Mouse (Mus musculus) liver, embryonic 14.5 days (tissue): ENCODE data around the gene Pla2g4c. TPM values are rescaled to one million over a fixed set of nuclear protein-coding genes. Genes with fewer than 3 reads are reported as not detected.

Experiments used
- ATAC-seq: fragments of 200-750 bp; cut with Nextera tagmentation; 2 replicates; pipeline ENCODE4 v1.8.0; 2017; ENCODE audit warnings: moderate number of reproducible peaks, mild to moderate bottlenecking, moderate library complexity; ENCODE audit not compliant: insufficient read depth
- DNase-seq, 3 experiments: peaks; one replicate each; pipeline ENCODE4 v3.0.0-alpha.2; 2012 to 2013; ENCODE audit warnings: low read depth in 3 of 3, low spot score in 3 of 3
- H3K27ac ChIP-seq: fragments of 300-500 bp; sonication (generic); 2 replicates; pipeline ENCODE4 v1.5.1; 2014; ENCODE audit warnings: moderate library complexity, mild to moderate bottlenecking, control low read depth, inconsistent platforms
- H3K27me3 ChIP-seq: fragments of 300-500 bp; sonication (generic); 2 replicates; pipeline ENCODE4 v1.6.1; 2014; ENCODE audit warnings: mild to moderate bottlenecking, low read length, moderate library complexity; ENCODE audit not compliant: control insufficient read depth, insufficient read depth
- H3K36me3 ChIP-seq: fragments of 300-500 bp; sonication (generic); replicated peaks from 2 replicates; pipeline ENCODE4 v1.6.1; 2014; ENCODE audit warnings: low read depth; ENCODE audit not compliant: control insufficient read depth, insufficient read depth
- H3K4me1 ChIP-seq, 2 experiments: fragments of 200-500 bp in 1 of 2; fragments of 300-500 bp in 1 of 2; sonication (generic) in 1 of 2; replicated peaks; 2 replicates each; pipeline ENCODE4 v1.6.1; 2012 to 2014; ENCODE audit warnings: antibody characterized with exemption in 1 of 2, inconsistent platforms in 1 of 2, low read length in 1 of 2; ENCODE audit not compliant: control insufficient read depth in 2 of 2, insufficient read depth in 2 of 2
- H3K4me2 ChIP-seq: fragments of 300-500 bp; sonication (generic); 2 replicates; pipeline ENCODE4 v1.6.1; 2014; ENCODE audit warnings: low read depth, mild to moderate bottlenecking, control low read depth, moderate library complexity
- H3K4me3 ChIP-seq, 2 experiments: fragments of 200-500 bp in 1 of 2; fragments of 300-500 bp in 1 of 2; sonication (generic) in 1 of 2; 2 replicates each; pipeline ENCODE4 v1.5.1; 2012 to 2014; ENCODE audit warnings: low read depth in 2 of 2, low read length in 2 of 2, mild to moderate bottlenecking in 2 of 2, control low read depth in 1 of 2, inconsistent platforms in 1 of 2, moderate library complexity in 1 of 2; ENCODE audit not compliant: insufficient read depth in 1 of 2
- H3K9ac ChIP-seq: fragments of 300-500 bp; sonication (generic); replicated peaks from 2 replicates; pipeline ENCODE4 v1.6.1; 2014; ENCODE audit warnings: mild to moderate bottlenecking, control low read depth, moderate library complexity
- H3K9me3 ChIP-seq: fragments of 300-500 bp; sonication (generic); 2 replicates; pipeline ENCODE4 v1.6.1; 2016; ENCODE audit warnings: low read length, mixed read lengths; ENCODE audit not compliant: control insufficient read depth
- CTCF ChIP-seq: IDR thresholded peaks from 2 replicates; pipeline ENCODE4 v1.5.1; 2016; ENCODE audit warnings: antibody characterized with exemption, low read depth, control low read depth
- EP300 ChIP-seq: IDR thresholded peaks from 2 replicates; pipeline ENCODE4 v1.6.1; 2016; ENCODE audit warnings: antibody characterized with exemption, low read depth
- WGBS: fragments of 180-500 bp; shearing (Covaris S2); extraction: QIAGEN DNeasy Blood & Tissue Kit; methylation state at CpG from one replicate; pipeline ENCODE4 v1.1.7; 2014; ENCODE audit not compliant: insufficient replicate concordance; 5-methylcytosine and 5-hydroxymethylcytosine counted together
- polyA plus RNA-seq, 2 experiments: library from polyadenylated mRNA; depleted of rRNA in 1 of 2; stranded (reverse) in 1 of 2; unstranded in 1 of 2; fragments of >200 nt; fragmentation: Nextera tagmentation in 1 of 2; extraction: Ambion mirVana in 1 of 2; gene quantifications; 2 replicates each; pipeline versions ENCODE4 v1.2.1 to v1.2.3; 2012 to 2014

Pla2g4c gene
- polyA plus RNA-seq, 2 experiments = 1.7 to 1.8 TPM

- Histone ChIP-seq H3K4me1 (peaks cover 0 to 3% of the 10 kb centered on the region in 2 experiments; a peak in 3 of 4 replicates), H3K4me3 (no peak overlapping the region), H3K4me2 (peak overlapping the region; percentile 11; the same call in 1 of the 2 replicates), H3K9ac (peak overlapping the region; percentile 18; the same call in 1 of the 2 replicates), H3K27me3 (no peaks in the 10 kb centered on the region), H3K27ac (peak overlapping the region; percentile 31; the same call in 1 of the 2 replicates), H3K9me3 (no peaks in the 10 kb centered on the region), H3K36me3 (peaks cover 84% of the 10 kb centered on the region)
- TF ChIP-seq CTCF (no peak), EP300 (peak; percentile 68)
- ATAC-seq (peak; percentile 84), DNase-seq (peak; percentile 35 to 55 (median 45))
- 41% methylated on average over 6 of the region's 6 CpGs for WGBS
Observed at GRCm38 (mm10) chr7:13310493-13311199, 13.8 kb upstream of the Pla2g4c start.

GRCm38 (mm10) chr7:13311401-13311800 is 13.1 kb upstream of the Pla2g4c start:
- DNase-seq = no peak
- Histone ChIP-seq H3K27ac (no peak overlapping the region), H3K9me3 (no peaks in the 10 kb centered on the region), H3K4me3 (no peak overlapping the region), H3K4me1 (peaks cover 0 to 3% of the 10 kb centered on the region in 2 experiments; a peak in 3 of 4 replicates), H3K36me3 (peaks cover 78% of the 10 kb centered on the region), H3K4me2 (no peak overlapping the region), H3K27me3 (no peaks in the 10 kb centered on the region), H3K9ac (no peak overlapping the region)
- ATAC-seq = no peak
- TF ChIP-seq CTCF (no peak), EP300 (no peak)
- 94% methylated on average over 4 of the region's 4 CpGs for WGBS

GRCm38 (mm10) chr7:13314095-13314597 is 10.3 kb upstream of the Pla2g4c start:
- no peak for DNase-seq

GRCm38 (mm10) chr7:13321424-13321823 is 3.0 kb upstream of the Pla2g4c start:
- no peaks in the 10 kb centered on the region for H3K9me3 ChIP-seq
- peaks cover 4 to 6% of the 10 kb centered on the region in 2 experiments; a peak in 3 of 4 replicates for H3K4me1 ChIP-seq
- TF ChIP-seq CTCF (no peak), EP300 (no peak)
- DNase-seq (no peak), ATAC-seq (no peak)
- no peaks in the 10 kb centered on the region; the same call in 1 of the 2 replicates for H3K36me3 ChIP-seq
- no peak overlapping the region for H3K4me2 ChIP-seq
- H3K9ac ChIP-seq = no peak overlapping the region
- H3K4me3 ChIP-seq = no peak overlapping the region
- H3K27me3 ChIP-seq = no peaks in the 10 kb centered on the region
- WGBS = 62% methylated on average over 3 of the region's 3 CpGs
- no peak overlapping the region for H3K27ac ChIP-seq

More at GRCm38 (mm10) chr7:13314095-13314597, 10.3 kb upstream of the Pla2g4c start:
- no peak overlapping the region for H3K4me2 ChIP-seq
- no peaks in the 10 kb centered on the region for H3K27me3 ChIP-seq
- ATAC-seq = no peak
- no peak overlapping the region for H3K9ac ChIP-seq
- H3K27ac ChIP-seq = no peak overlapping the region
- no peaks in the 10 kb centered on the region for H3K9me3 ChIP-seq
- no peak overlapping the region for H3K4me3 ChIP-seq
- H3K36me3 ChIP-seq = peaks cover 53% of the 10 kb centered on the region
- H3K4me1 ChIP-seq = peaks cover 0 to 3% of the 10 kb centered on the region in 2 experiments; a peak in 3 of 4 replicates
- no peak for TF ChIP-seq EP300
- TF ChIP-seq CTCF = no peak
- WGBS = 83% methylated on average over 5 of the region's 5 CpGs

GRCm38 (mm10) chr7:13330575-13330974 is 6.1 kb downstream of the Pla2g4c start:
- Histone ChIP-seq H3K9ac (no peak overlapping the region), H3K36me3 (peaks cover 13% of the 10 kb centered on the region), H3K27ac (no peak overlapping the region), H3K4me1 (no peaks in the 10 kb centered on the region), H3K4me2 (no peak overlapping the region), H3K27me3 (no peaks in the 10 kb centered on the region), H3K4me3 (no peak overlapping the region), H3K9me3 (no peaks in the 10 kb centered on the region)
- no peak for DNase-seq
- 80% methylated on average over 2 of the region's 2 CpGs for WGBS
- no peak for ATAC-seq
- TF ChIP-seq CTCF = no peak
- no peak for TF ChIP-seq EP300
